Mouse (Mus musculus) hindbrain, embryonic 16.5 days (tissue): ENCODE data around the gene Opcml. TPM values are rescaled to one million over a fixed set of nuclear protein-coding genes. Genes with fewer than 3 reads are reported as not detected.

Source experiments
- ATAC-seq: fragments of 200-750 bp; cut with Nextera tagmentation; 2 replicates; pipeline ENCODE4 v1.8.0; 2017; ENCODE audit warnings: moderate TSS enrichment, moderate library complexity
- H3K27ac ChIP-seq: fragments of 300-500 bp; sonication (generic); 2 replicates; pipeline ENCODE4 v1.5.1; 2014; ENCODE audit warnings: low read depth, mild to moderate bottlenecking, control low read depth, low read length, moderate library complexity
- H3K27me3 ChIP-seq: fragments of 300-500 bp; sonication (generic); replicated peaks from 2 replicates; pipeline ENCODE4 v1.6.1; 2014; ENCODE audit warnings: low read length; ENCODE audit not compliant: control insufficient read depth, insufficient read depth
- H3K36me3 ChIP-seq: fragments of 300-500 bp; sonication (generic); 2 replicates; pipeline ENCODE4 v1.6.1; 2014; ENCODE audit warnings: mild to moderate bottlenecking, low read length, moderate library complexity, mixed read lengths; ENCODE audit not compliant: control insufficient read depth, insufficient read depth
- H3K4me1 ChIP-seq: fragments of 300-500 bp; sonication (generic); 2 replicates; pipeline ENCODE4 v1.6.1; 2014; ENCODE audit warnings: low read depth, low read length; ENCODE audit not compliant: control insufficient read depth, insufficient read depth
- H3K4me2 ChIP-seq: fragments of 300-500 bp; sonication (generic); 2 replicates; pipeline ENCODE4 v1.6.1; 2014; ENCODE audit warnings: mild to moderate bottlenecking, low read length, control low read depth, moderate library complexity
- H3K4me3 ChIP-seq: fragments of 300-500 bp; sonication (generic); 2 replicates; pipeline ENCODE4 v1.5.1; 2014; ENCODE audit warnings: mild to moderate bottlenecking, low read length, control low read depth, moderate library complexity
- H3K9ac ChIP-seq: fragments of 300-500 bp; sonication (generic); 2 replicates; pipeline ENCODE4 v1.6.1; 2014; ENCODE audit warnings: low read depth, mild to moderate bottlenecking, control low read depth, low read length, moderate library complexity
- H3K9me3 ChIP-seq: fragments of 300-500 bp; sonication (generic); 2 replicates; pipeline ENCODE4 v1.6.1; 2014; ENCODE audit warnings: mild to moderate bottlenecking, low read length, moderate library complexity; ENCODE audit not compliant: control insufficient read depth
- WGBS: fragments of 180-500 bp; shearing (Covaris S2); extraction: QIAGEN DNeasy Blood & Tissue Kit; methylation state at CpG from one replicate; pipeline ENCODE4 v1.1.7; 2014; 5-methylcytosine and 5-hydroxymethylcytosine counted together
- polyA plus RNA-seq: library from polyadenylated mRNA; unstranded; fragments of >200 nt; fragmentation: Nextera tagmentation; extraction: Ambion mirVana; gene quantifications from 2 replicates; pipeline ENCODE4 v1.2.1, GENCODE M21; 2015

Gene Opcml
- polyA plus RNA-seq, 1 experiment from 2014 or later, result 61.4 TPM

DNA sequence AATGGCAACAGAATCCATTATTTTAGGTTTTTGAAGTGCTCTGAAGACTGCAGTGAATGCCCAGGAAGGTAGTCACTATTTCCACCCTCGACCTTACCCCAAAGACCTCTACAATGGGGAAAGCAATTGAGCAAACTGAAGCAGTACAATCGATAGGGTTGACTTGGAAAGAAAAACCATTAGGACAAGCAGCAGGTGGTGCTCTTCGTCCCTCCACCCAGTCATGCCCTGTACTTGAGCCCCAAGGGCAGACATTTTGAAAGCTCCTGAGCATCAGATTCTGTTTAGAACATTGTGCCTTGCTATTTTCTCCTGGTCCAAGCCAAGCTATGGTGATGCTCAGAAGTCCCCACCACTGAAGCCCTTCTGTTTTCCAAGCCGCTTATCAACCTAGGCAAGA lies 744.4 kb downstream of the Opcml start:
- Histone ChIP-seq H3K4me1 (no peaks in the 10 kb centered on the region), H3K27me3 (no peaks in the 10 kb centered on the region), H3K9me3 (no peaks in the 10 kb centered on the region), H3K36me3 (no peaks in the 10 kb centered on the region), H3K4me2 (no peak overlapping the region), H3K27ac (no peak overlapping the region), H3K4me3 (no peak overlapping the region), H3K9ac (no peak overlapping the region)
- no peak for ATAC-seq
- 90% methylated on average over 4 of the region's 4 CpGs for WGBS

DNA sequence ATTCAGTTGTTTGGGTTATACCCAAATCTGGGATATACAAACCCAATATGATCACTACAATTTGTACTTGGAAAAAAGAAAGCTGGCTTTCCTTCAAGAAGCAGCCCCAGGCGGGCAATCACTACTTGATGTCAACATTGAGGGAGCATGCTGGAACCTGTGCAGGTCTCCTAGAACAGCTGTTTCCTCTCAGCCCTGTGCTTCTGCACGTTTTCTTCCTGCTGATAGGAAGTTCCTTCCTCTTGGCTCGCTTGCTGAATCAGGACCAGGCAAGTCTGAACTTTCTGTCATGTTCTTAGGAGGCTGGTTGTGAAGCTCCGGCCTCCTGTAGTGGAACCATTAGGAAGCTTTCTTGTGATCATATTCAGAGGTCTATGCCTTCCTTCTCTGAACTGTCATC lies 746.1 kb downstream of the Opcml start:
- H3K4me2 ChIP-seq, result no peak overlapping the region
- no peaks in the 10 kb centered on the region for H3K9me3 ChIP-seq
- H3K27me3 ChIP-seq, result no peaks in the 10 kb centered on the region
- no peak overlapping the region for H3K9ac ChIP-seq
- WGBS, result 74% methylated on average over 4 of the region's 4 CpGs
- no peak for ATAC-seq
- no peak overlapping the region for H3K27ac ChIP-seq
- H3K36me3 ChIP-seq, result no peaks in the 10 kb centered on the region
- H3K4me1 ChIP-seq, result no peaks in the 10 kb centered on the region
- no peak overlapping the region for H3K4me3 ChIP-seq

DNA sequence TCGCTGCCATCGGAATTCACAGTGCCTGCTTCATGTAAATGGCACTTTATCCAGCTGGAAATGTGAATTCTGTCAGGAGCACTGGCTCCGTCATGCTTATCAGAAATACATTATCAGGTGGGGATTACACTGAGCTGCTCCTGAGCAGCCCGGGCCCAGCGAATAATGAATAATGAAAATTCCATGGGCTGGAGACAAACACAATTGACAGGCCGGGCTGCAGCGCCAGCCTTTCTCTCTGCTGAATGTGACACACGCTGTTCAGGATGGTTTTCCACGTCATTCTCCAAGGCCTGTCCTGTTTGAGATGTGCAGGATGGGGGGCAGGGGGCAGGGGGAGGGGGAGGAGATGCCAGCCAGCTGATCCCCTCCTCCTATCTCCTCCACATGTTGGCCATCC lies 757.6 kb downstream of the Opcml start:
- Histone ChIP-seq H3K9me3 (no peaks in the 10 kb centered on the region), H3K4me1 (no peaks in the 10 kb centered on the region), H3K27ac (no peak overlapping the region), H3K9ac (no peak overlapping the region), H3K4me2 (no peak overlapping the region), H3K27me3 (no peaks in the 10 kb centered on the region), H3K36me3 (no peaks in the 10 kb centered on the region), H3K4me3 (no peak overlapping the region)
- 24% methylated on average over 9 of the region's 9 CpGs for WGBS
- peak; percentile 58 for ATAC-seq

DNA sequence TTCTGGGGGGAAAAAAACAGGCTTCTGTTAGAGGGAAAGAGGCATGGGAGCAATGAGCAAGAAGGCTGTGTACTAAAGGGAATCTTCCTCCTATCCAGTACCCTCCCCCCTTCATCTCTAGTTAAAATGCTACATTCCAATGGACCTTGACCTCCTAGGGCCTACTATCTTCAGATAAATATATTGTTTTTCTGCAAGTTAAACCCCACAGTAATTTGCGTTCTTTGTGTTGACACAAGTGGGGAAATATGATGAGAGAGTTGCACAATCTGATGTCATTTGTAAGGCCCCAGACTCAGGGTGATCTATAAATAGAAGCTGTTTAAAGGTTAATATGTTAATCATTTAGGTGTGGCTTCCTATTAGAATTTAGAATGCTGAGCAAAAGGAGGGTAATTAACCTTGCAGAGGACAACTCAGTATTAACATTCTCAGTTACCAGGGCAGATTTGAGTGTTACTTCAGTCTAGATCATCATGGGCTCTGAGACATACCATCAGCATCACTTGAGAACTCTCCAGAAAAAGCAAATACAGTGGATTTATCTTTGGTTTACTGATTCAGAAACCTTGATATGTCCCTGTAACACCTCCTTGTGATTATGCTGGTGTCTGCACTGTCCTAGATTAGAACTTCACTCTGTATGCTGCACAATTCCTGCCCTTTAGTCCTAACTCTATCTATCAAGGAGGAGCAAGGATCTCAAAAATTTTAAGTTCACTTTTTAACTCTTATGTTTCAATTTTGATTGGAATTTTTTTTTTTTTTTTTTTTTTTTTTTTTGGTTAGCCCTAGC lies 762.0 kb downstream of the Opcml start:
- no peaks in the 10 kb centered on the region for H3K9me3 ChIP-seq
- H3K4me2 ChIP-seq, result no peak overlapping the region
- WGBS, result 84% methylated on average over 1 of the region's 1 CpGs

DNA sequence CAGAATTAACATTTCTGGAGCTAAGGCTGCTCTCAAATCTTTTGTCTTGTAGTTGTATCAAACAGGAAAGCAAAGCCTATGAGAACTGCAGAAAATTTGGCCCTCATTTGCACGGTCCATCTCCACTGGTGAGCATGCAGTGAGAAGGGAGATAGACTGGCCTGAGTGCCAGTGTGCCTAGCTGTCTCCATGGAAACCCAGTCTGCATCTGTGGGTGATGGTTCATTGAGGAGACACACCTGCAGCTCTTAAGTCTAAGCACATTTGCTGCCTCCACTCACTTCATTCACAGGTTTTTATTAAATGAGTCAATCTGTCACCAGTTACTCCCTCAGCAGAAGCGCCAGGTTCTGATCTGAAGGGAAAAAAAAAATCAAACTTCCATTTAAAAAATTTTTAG lies 768.1 kb downstream of the Opcml start:
- Histone ChIP-seq H3K9ac (no peak overlapping the region), H3K9me3 (no peaks in the 10 kb centered on the region), H3K27me3 (no peaks in the 10 kb centered on the region), H3K36me3 (no peaks in the 10 kb centered on the region), H3K27ac (no peak overlapping the region), H3K4me2 (no peak overlapping the region), H3K4me3 (no peak overlapping the region), H3K4me1 (no peaks in the 10 kb centered on the region; the same call in 1 of the 2 replicates)
- WGBS, result 65% methylated on average over 2 of the region's 2 CpGs
- ATAC-seq, result no peak

More for the DNA sequence above, 762.0 kb downstream of the Opcml start:
- no peaks in the 10 kb centered on the region for H3K27me3 ChIP-seq
- no peak overlapping the region for H3K4me3 ChIP-seq
- H3K36me3 ChIP-seq, result no peaks in the 10 kb centered on the region
- no peak overlapping the region for H3K9ac ChIP-seq
- ATAC-seq, result no peak
- no peak overlapping the region for H3K27ac ChIP-seq
- H3K4me1 ChIP-seq, result no peaks in the 10 kb centered on the region

DNA sequence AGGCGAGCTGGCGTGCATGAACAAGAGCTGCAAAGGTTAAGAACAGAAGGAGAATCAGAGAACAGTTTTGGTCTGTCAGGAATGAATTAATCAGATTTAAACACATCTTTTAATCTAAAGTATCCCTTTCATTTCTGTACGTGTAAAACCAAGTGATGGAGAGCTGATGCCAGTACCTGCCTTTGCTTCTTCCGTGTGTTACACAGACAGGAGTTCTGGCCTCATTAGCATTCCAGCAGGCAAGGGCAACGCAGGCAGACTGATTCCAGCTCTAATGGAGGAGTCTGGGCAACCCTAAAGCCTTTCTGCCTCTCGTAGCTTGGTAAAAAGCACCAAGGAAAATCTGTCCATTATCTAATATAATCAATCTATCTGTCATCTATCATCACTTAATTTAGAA lies 771.2 kb downstream of the Opcml start:
- 35% methylated on average over 6 of the region's 6 CpGs for WGBS
- no peak overlapping the region; the same call in 1 of the 2 replicates for H3K27ac ChIP-seq

DNA sequence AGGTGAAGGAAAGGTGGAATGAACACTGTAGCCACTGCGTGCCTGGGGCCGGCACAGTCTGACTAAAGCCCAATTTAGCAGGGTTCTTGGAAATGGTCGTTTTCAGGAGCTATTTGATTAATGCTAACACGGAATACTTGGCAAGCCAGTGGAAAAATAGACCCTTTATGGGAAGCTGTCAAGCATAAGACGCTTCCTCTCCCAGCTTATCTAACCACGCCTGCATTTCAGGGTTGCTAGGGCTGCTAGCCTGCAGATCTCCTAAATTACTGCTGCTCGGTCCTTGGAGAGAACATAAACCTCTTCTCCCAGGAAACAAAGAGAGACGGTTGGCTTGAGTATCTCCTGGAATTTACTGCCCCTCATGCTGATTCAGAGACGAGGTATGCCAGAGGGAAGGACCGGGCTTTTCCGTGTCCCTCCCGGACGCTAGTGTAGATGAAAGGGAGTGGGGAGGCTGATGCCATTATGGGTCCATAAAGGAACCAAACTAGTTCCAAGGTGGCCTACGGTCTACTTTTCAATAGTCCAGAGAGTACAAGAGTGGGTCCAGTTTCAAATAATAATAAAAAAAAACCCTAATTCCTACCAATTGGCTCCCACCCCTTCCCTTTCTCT lies 772.6 kb downstream of the Opcml start:
- H3K4me3 ChIP-seq, result no peak overlapping the region
- H3K36me3 ChIP-seq, result no peaks in the 10 kb centered on the region
- H3K9ac ChIP-seq, result no peak overlapping the region
- no peaks in the 10 kb centered on the region for H3K27me3 ChIP-seq
- 63% methylated on average over 14 of the region's 14 CpGs for WGBS
- no peak overlapping the region for H3K27ac ChIP-seq
- no peak overlapping the region for H3K4me2 ChIP-seq
- no peak for ATAC-seq
- no peaks in the 10 kb centered on the region for H3K9me3 ChIP-seq
- H3K4me1 ChIP-seq, result no peaks in the 10 kb centered on the region; the same call in 1 of the 2 replicates

More for the DNA sequence above, 771.2 kb downstream of the Opcml start:
- H3K36me3 ChIP-seq, result no peaks in the 10 kb centered on the region
- H3K9me3 ChIP-seq, result no peaks in the 10 kb centered on the region
- no peak overlapping the region for H3K4me2 ChIP-seq
- ATAC-seq, result no peak
- H3K27me3 ChIP-seq, result no peaks in the 10 kb centered on the region
- H3K4me3 ChIP-seq, result no peak overlapping the region
- H3K4me1 ChIP-seq, result no peaks in the 10 kb centered on the region; the same call in 1 of the 2 replicates
- no peak overlapping the region for H3K9ac ChIP-seq

DNA sequence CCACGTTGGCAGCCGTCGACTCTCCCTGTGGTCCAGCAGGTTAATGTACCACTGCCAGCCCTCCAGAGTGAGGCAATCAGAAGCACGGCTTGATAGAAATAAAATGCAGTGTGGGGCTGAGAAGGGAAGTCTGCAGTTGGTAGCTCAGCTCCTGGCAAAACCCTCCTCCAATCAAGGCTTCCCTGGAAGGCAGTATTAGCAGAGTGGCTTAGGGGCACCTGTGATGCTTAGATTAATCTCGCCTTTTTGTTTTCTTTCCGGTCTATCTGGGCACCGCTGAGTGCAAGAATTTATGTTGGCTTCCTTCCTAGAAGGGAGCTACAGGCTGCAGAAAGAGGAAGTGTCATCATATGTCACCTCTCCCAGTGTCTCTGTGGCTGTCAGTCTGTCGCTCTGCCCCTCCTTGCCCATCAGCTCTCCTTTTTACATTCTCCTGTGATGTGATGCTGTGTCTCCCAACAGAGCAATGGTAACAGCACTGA lies 778.5 kb downstream of the Opcml start:
- H3K27me3 ChIP-seq, result no peaks in the 10 kb centered on the region
- H3K27ac ChIP-seq, result no peak overlapping the region
- no peak overlapping the region for H3K4me2 ChIP-seq
- peaks cover 11% of the 10 kb centered on the region for H3K4me1 ChIP-seq
- H3K9me3 ChIP-seq, result no peaks in the 10 kb centered on the region
- no peak overlapping the region for H3K9ac ChIP-seq
- no peaks in the 10 kb centered on the region for H3K36me3 ChIP-seq
- no peak overlapping the region for H3K4me3 ChIP-seq
- peak; percentile 81 for ATAC-seq
- WGBS, result 21% methylated on average over 8 of the region's 8 CpGs

DNA sequence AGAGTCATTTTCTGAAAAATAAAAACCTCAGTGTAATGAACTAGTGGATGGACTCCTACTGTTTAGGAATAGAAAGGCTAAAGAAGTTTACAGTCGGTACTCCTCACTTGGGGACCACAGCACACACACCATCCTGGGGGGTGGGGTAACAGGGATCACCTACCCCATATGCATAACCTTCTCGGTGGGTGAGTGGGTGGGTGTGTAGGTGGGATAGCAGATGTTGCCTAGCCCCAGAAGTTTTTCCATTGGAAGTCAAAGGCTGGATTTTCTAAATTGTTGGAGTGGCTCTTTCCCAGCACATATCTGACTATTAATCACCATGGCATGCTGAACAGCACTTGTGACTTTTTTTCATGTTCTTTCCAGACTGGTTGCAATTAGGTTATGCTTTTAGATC lies 779.2 kb downstream of the Opcml start:
- no peak for ATAC-seq
- no peaks in the 10 kb centered on the region for H3K27me3 ChIP-seq
- WGBS, result 50% methylated on average over 2 of the region's 2 CpGs
- H3K4me2 ChIP-seq, result no peak overlapping the region
- H3K27ac ChIP-seq, result no peak overlapping the region
- H3K4me3 ChIP-seq, result no peak overlapping the region
- no peak overlapping the region for H3K9ac ChIP-seq
- no peaks in the 10 kb centered on the region for H3K36me3 ChIP-seq
- peaks cover 11% of the 10 kb centered on the region for H3K4me1 ChIP-seq
- H3K9me3 ChIP-seq, result no peaks in the 10 kb centered on the region
